Mouse (Mus musculus) spleen, adult 2 months (tissue): ENCODE data around the gene Rgs3. TPM values are rescaled to one million over a fixed set of nuclear protein-coding genes. Genes with fewer than 3 reads are reported as not detected.

ENCODE experiments used
- DNase-seq, 2 experiments: peaks; one replicate each; pipeline versions ENCODE4 v3.0.0 to v3.0.0-alpha.2; 2012 to 2021; ENCODE audit warnings: low spot score in 2 of 2, low read depth in 1 of 2
- H3K27ac ChIP-seq: fragments of 200-500 bp; 2 replicates; pipeline ENCODE4 v1.5.1; 2012; ENCODE audit warnings: low read length, inconsistent platforms; ENCODE audit not compliant: insufficient read depth
- H3K27me3 ChIP-seq: fragments of 200-500 bp; 2 replicates; pipeline ENCODE4 v1.6.1; 2012; ENCODE audit warnings: mild to moderate bottlenecking, moderate library complexity, low read length, inconsistent platforms; ENCODE audit not compliant: control insufficient read depth, insufficient read depth
- H3K36me3 ChIP-seq: fragments of 200-500 bp; 2 replicates; pipeline ENCODE4 v1.6.1; 2012; ENCODE audit warnings: mild to moderate bottlenecking, low read length, inconsistent platforms; ENCODE audit not compliant: control insufficient read depth, insufficient read depth
- H3K4me1 ChIP-seq: fragments of 200-500 bp; 2 replicates; pipeline ENCODE4 v1.6.1; 2011; ENCODE audit warnings: inconsistent platforms; ENCODE audit not compliant: control insufficient read depth, insufficient read depth, insufficient read length
- H3K4me3 ChIP-seq: fragments of 200-500 bp; 2 replicates; pipeline ENCODE4 v1.5.1; 2011; ENCODE audit warnings: mild to moderate bottlenecking, inconsistent platforms; ENCODE audit not compliant: insufficient read depth, insufficient read length; ENCODE audit errors: extremely low read depth
- CTCF ChIP-seq: fragments of 200-500 bp; IDR thresholded peaks from 2 replicates; pipeline ENCODE4 v1.5.1; 2011; ENCODE audit warnings: mild to moderate bottlenecking, inconsistent platforms; ENCODE audit not compliant: insufficient read depth, insufficient read length, insufficient replicate concordance; ENCODE audit errors: extremely low read depth
- POLR2A ChIP-seq: fragments of 200-500 bp; IDR thresholded peaks from 2 replicates; pipeline ENCODE4 v1.6.1; 2011; ENCODE audit warnings: low read depth, low read length, inconsistent platforms
- WGBS: fragments of 180-500 bp; shearing (Covaris S2); methylation state at CpG from one replicate; pipeline ENCODE4 v1.1.7; 2018; 5-methylcytosine and 5-hydroxymethylcytosine counted together
- polyA plus RNA-seq: library from polyadenylated mRNA; depleted of rRNA; stranded (reverse); fragments of >200 nt; gene quantifications from 2 replicates; pipeline ENCODE4 v1.2.3, GENCODE M21; 2012

Rgs3 gene
- polyA plus RNA-seq, 1 experiment, result 51.7 TPM

DNA sequence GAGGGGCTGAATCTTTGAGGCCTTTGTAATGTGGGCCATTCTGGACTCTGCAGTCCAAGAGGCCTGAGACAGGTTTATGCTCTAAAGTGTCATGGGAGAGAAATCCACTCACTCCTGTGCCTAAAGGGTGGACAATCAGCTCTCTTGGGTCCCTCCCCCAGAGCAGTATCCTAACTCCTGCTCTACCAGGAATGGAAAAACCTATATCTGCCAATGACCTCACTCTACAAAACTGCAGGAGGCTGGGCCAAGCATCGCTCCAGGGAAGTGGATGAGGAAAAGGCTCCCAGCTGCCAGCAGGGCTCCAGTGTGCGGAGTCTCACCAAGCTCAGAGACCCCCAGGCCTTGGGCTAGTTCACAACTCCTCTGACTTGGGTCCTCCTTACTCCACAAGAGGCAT is 173.2 kb downstream of the Rgs3 start:
- H3K4me3 ChIP-seq, result no peak overlapping the region
- 96% methylated on average over 2 of the region's 2 CpGs for WGBS
- H3K4me1 ChIP-seq, result peaks cover 3% of the 10 kb centered on the region; the same call in 1 of the 2 replicates
- no peaks in the 10 kb centered on the region for H3K27me3 ChIP-seq
- TF ChIP-seq POLR2A, result no peak
- TF ChIP-seq CTCF, result no peak
- no peak overlapping the region for H3K27ac ChIP-seq
- no peaks in the 10 kb centered on the region for H3K36me3 ChIP-seq
- no peak for DNase-seq

DNA sequence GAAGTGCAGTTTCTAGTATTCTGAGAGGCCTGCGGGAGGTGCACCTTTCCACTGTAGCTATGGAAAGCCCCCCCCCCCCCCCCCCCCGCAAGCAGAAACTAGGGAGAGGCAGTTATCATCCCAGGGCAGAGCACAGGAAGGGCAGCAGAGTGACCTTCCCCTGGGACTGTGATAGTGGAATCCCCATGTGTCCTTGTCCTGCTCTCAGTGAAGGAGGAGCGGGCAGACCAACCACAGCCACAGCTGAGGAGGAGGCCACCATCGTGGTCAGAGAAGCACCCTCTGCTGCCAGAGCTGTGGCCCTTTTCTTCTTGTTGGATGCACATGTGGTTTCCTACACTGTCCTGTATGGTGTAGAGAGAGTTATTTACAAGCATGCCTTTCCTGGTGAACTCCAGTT is 174.3 kb downstream of the Rgs3 start:
- no peak overlapping the region for H3K4me3 ChIP-seq
- DNase-seq, result no peak
- no peak overlapping the region for H3K27ac ChIP-seq
- H3K27me3 ChIP-seq, result no peaks in the 10 kb centered on the region
- TF ChIP-seq POLR2A, result no peak
- TF ChIP-seq CTCF, result no peak
- H3K4me1 ChIP-seq, result peaks cover 12% of the 10 kb centered on the region
- WGBS, result 42% methylated on average over 4 of the region's 4 CpGs
- no peaks in the 10 kb centered on the region for H3K36me3 ChIP-seq

DNA sequence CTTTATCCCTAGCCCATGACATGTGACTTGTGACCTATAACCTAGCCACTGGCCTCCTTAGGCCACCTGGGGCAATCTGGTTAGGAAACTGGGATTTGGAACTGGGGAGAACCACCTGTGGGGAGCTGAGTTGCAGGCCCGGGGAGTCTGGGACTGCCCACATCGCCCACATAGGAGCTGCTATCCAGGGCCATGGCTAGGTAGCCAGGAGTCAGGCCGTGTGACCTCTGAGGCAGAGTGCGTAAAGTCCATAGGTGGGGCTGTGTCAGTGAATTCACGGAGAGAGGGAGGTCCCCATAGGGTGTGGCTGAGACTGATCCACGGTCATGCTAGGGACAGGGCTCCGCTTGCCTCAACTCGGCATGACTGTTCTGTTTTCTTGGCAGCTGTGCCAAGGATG is 175.6 kb downstream of the Rgs3 start:
- Histone ChIP-seq H3K4me3 (no peak overlapping the region), H3K4me1 (peaks cover 12% of the 10 kb centered on the region), H3K27me3 (no peaks in the 10 kb centered on the region), H3K36me3 (no peaks in the 10 kb centered on the region), H3K27ac (no peak overlapping the region)
- TF ChIP-seq POLR2A (no peak), CTCF (no peak)
- 93% methylated on average over 8 of the region's 8 CpGs for WGBS
- DNase-seq, result no peak

DNA sequence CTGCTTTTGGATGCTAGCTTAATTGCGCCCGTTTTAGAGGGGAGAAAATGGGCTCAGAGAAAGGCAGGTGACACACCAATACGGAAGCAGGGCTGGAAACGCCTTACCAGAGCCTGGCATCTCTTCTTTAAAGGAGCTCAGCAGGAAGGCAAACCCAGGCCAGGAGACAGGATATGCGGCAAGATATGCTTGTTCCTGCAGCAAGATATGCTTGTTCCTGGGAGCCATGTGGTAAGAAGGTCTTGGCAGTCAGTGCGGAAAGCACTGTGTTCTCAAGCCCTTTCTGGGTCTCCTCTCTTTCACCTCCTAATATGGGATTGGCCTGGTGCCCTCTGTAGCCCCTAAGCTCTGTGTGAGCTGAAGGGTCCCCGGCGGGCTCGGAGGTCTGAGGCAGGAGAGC is 176.2 kb downstream of the Rgs3 start:
- no peak for TF ChIP-seq POLR2A
- TF ChIP-seq CTCF, result no peak
- H3K36me3 ChIP-seq, result no peaks in the 10 kb centered on the region

DNA sequence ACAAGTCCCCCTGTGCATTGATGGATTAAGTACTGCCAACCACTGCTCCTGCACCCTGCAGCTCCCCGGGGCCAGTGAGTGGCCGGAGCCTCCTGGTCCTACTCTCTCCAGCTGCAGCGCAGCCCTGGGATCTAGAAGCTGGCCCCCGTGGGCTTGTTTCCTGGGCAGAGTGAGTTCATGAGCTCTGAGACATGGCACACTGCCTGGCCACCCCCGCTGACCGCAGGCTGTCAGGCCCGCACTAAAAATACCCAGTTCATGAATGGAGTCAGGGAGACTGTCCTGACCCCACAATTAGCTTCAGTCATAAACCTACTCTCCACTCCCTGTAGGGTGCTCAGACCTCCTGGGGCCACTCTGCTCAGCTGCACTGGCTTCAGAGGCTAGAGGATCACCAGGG is 176.8 kb downstream of the Rgs3 start:
- no peaks in the 10 kb centered on the region for H3K27me3 ChIP-seq
- H3K36me3 ChIP-seq, result no peaks in the 10 kb centered on the region
- TF ChIP-seq POLR2A, result no peak
- 87% methylated on average over 7 of the region's 7 CpGs for WGBS
- peak overlapping the region; percentile 5; the same call in 1 of the 2 replicates for H3K27ac ChIP-seq
- no peak overlapping the region for H3K4me3 ChIP-seq
- peaks cover 12% of the 10 kb centered on the region for H3K4me1 ChIP-seq
- DNase-seq, result no peak

More for the DNA sequence above, 176.2 kb downstream of the Rgs3 start:
- 79% methylated on average over 9 of the region's 9 CpGs for WGBS
- no peaks in the 10 kb centered on the region for H3K27me3 ChIP-seq
- no peak overlapping the region for H3K4me3 ChIP-seq
- DNase-seq, result no peak
- peaks cover 12% of the 10 kb centered on the region for H3K4me1 ChIP-seq
- H3K27ac ChIP-seq, result peak overlapping the region; percentile 5; the same call in 1 of the 2 replicates

DNA sequence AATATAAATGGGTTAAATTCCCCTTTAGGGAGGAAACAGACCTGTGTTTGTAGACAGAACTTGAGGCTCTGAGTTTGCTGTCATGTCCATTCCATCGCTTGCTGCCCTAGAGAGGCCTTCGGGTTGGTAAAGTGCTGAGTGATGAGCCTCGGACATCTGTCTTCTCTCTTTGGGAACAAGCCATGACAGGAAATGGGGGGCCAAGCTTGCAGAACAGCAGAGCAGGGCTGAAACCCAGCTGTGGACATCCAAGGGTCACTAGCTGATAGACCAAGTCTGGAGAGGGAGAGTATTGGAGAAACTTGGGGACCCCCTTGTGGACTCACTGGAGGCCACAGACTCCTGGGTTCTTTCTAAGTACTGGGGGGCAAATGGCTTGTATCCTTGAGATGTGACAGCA is 177.3 kb downstream of the Rgs3 start:
- H3K27ac ChIP-seq, result peak overlapping the region; percentile 29; the same call in 1 of the 2 replicates
- DNase-seq, result no peak
- 68% methylated on average over 3 of the region's 3 CpGs for WGBS
- H3K4me3 ChIP-seq, result no peak overlapping the region
- H3K27me3 ChIP-seq, result no peaks in the 10 kb centered on the region
- TF ChIP-seq POLR2A (no peak), CTCF (no peak)
- peaks cover 12% of the 10 kb centered on the region for H3K4me1 ChIP-seq
- no peaks in the 10 kb centered on the region for H3K36me3 ChIP-seq

DNA sequence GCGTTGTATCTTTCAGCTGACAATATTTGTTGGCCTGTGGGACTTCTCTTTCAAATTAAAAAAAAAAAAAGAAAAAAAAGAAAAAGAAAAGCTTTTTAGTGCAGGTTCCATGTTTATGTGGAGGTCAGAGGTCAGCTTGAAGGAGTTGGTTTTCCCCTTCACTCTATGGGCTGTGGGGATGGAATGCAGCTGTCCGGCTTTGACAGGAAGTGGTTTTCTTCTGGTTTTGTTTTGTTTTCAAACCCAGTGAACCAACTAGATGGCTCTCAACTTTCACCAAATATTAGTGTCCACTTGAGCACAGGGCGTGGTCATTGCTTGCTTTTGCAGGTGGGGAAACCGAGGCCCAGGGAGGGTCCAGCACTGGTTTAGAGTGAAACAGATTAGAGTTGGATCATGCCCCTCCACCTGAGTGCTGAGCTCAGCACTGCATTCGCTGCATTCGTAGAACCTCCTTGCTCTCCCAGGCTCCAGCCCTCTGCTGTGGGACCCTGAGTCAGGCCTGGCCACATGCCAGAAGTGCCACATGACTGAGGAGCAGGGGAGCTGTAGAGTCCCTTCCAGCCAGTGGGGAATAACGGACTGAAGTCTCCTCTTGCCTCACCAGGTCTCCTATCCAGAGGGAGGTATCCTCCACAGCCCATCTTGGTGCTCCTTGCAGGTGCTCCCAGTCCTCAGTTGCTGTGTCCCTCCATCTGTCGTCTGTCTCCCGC is 178.5 kb downstream of the Rgs3 start:
- 48% methylated on average over 9 of the region's 9 CpGs for WGBS
- no peaks in the 10 kb centered on the region for H3K36me3 ChIP-seq
- TF ChIP-seq CTCF, result no peak
- TF ChIP-seq POLR2A, result no peak
- peak overlapping the region; percentile 69; the same call in 1 of the 2 replicates for H3K27ac ChIP-seq
- peaks cover 12% of the 10 kb centered on the region for H3K4me1 ChIP-seq
- peak in 1 of 2 experiments; percentile 22 for DNase-seq
- no peaks in the 10 kb centered on the region for H3K27me3 ChIP-seq
- no peak overlapping the region for H3K4me3 ChIP-seq
